Mouse (Mus musculus) MEL (cell line): Measurements from ENCODE around the gene Gstp1.

ENCODE experiments used
- BHLHE40 ChIP-seq: IDR thresholded peaks from 2 replicates; pipeline ENCODE4 v1.6.1; 2012; ENCODE audit warnings: low read depth, mild to moderate bottlenecking, inconsistent platforms, low read length, improper control_type of control experiment, borderline replicate concordance
- CHD2 ChIP-seq: IDR thresholded peaks from 2 replicates; pipeline ENCODE4 v1.6.1; 2011; ENCODE audit warnings: low read length, improper control_type of control experiment
- JUND ChIP-seq: IDR thresholded peaks from 2 replicates; pipeline ENCODE4 v1.6.1; 2011; ENCODE audit warnings: low read depth, mild to moderate bottlenecking, improper control_type of control experiment, low read length
- MEF2A ChIP-seq: IDR thresholded peaks from 2 replicates; pipeline ENCODE4 v1.6.1; 2014; ENCODE audit warnings: low read depth, mild to moderate bottlenecking, inconsistent platforms, low read length, improper control_type of control experiment; ENCODE audit not compliant: poor library complexity, insufficient replicate concordance, severe bottlenecking; ENCODE audit errors: extremely low read depth
- NRF1 ChIP-seq: IDR thresholded peaks from 2 replicates; pipeline ENCODE4 v1.6.1; 2014; ENCODE audit warnings: low read depth, mild to moderate bottlenecking, inconsistent platforms, low read length, improper control_type of control experiment, moderate library complexity; ENCODE audit not compliant: poor library complexity, insufficient read depth, severe bottlenecking
- POLR2AphosphoS2 ChIP-seq: IDR thresholded peaks from 2 replicates; pipeline ENCODE4 v1.6.1; 2011; ENCODE audit warnings: low read length, improper control_type of control experiment
- POLR2AphosphoS5 ChIP-seq: IDR thresholded peaks from 2 replicates; pipeline ENCODE4 v1.6.1; 2012; ENCODE audit warnings: low read depth, borderline replicate concordance, mild to moderate bottlenecking, inconsistent platforms, low read length, moderate library complexity, mixed read lengths
- SMC3 ChIP-seq: IDR thresholded peaks from 2 replicates; pipeline ENCODE4 v1.6.1; 2011; ENCODE audit warnings: low read depth, low read length, improper control_type of control experiment
- TBP ChIP-seq: IDR thresholded peaks from 2 replicates; pipeline ENCODE4 v1.8.0; 2011; ENCODE audit warnings: low read depth, low read length, improper control_type of control experiment
- USF1 ChIP-seq: IDR thresholded peaks from 2 replicates; pipeline ENCODE4 v1.6.1; 2014; ENCODE audit warnings: low read depth, mild to moderate bottlenecking, inconsistent platforms, low read length, improper control_type of control experiment, moderate library complexity

- no peak for TF ChIP-seq POLR2AphosphoS2
- TF ChIP-seq CHD2 = no peak
- no peak for TF ChIP-seq NRF1
- no peak for TF ChIP-seq JUND
- no peak for TF ChIP-seq USF1
- no peak for TF ChIP-seq MEF2A
- TF ChIP-seq POLR2AphosphoS5 = no peak
- no peak for TF ChIP-seq SMC3
- no peak for TF ChIP-seq TBP
- no peak for TF ChIP-seq BHLHE40
These were observed 46.0 kb upstream of the Gstp1 start for GRCm38 (mm10) chr19:4083826-4084225.
